Mouse (Mus musculus) embryonic fibroblast, embryonic 13.5 days (primary cell): ENCODE measurements around the gene Prf1. TPM values are rescaled to one million over a fixed set of nuclear protein-coding genes. Genes with fewer than 3 reads are reported as not detected.

Experiments used
- H3K27ac ChIP-seq: 2 replicates; pipeline ENCODE4 v1.5.1; 2012; ENCODE audit warnings: low read length, control low read depth, inconsistent platforms; ENCODE audit not compliant: insufficient read depth
- H3K4me1 ChIP-seq: 2 replicates; pipeline ENCODE4 v1.6.1; 2011; ENCODE audit warnings: low read length; ENCODE audit not compliant: control insufficient read depth, insufficient read depth
- H3K4me3 ChIP-seq: 2 replicates; pipeline ENCODE4 v1.5.1; 2011; ENCODE audit warnings: mild to moderate bottlenecking, control low read depth, low read length; ENCODE audit not compliant: insufficient read depth
- CTCF ChIP-seq: IDR thresholded peaks from 2 replicates; pipeline ENCODE4 v1.5.1; 2011; ENCODE audit warnings: mild to moderate bottlenecking, control low read depth, low read length, moderate library complexity, borderline replicate concordance; ENCODE audit not compliant: insufficient read depth
- POLR2A ChIP-seq: IDR thresholded peaks from 2 replicates; pipeline ENCODE4 v1.6.1; 2011; ENCODE audit warnings: low read depth, mild to moderate bottlenecking, control low read depth, low read length, moderate library complexity
- polyA plus RNA-seq: library from polyadenylated mRNA; stranded (reverse); fragments of >200 nt; gene quantifications from 2 replicates; pipeline ENCODE4 v1.2.4, GENCODE M21; 2011; ENCODE audit warnings: low read depth; ENCODE audit not compliant: missing spikeins, insufficient read length

Gene Prf1
- polyA plus RNA-seq, 1 experiment = not detected

- H3K4me3 ChIP-seq = no peak overlapping the region
- TF ChIP-seq POLR2A (no peak), CTCF (no peak)
- H3K4me1 ChIP-seq = no peaks in the 10 kb centered on the region
- H3K27ac ChIP-seq = no peak overlapping the region
Observed at GRCm38 (mm10) chr10:61308706-61309320, 11.2 kb downstream of the Prf1 start.

DNA sequence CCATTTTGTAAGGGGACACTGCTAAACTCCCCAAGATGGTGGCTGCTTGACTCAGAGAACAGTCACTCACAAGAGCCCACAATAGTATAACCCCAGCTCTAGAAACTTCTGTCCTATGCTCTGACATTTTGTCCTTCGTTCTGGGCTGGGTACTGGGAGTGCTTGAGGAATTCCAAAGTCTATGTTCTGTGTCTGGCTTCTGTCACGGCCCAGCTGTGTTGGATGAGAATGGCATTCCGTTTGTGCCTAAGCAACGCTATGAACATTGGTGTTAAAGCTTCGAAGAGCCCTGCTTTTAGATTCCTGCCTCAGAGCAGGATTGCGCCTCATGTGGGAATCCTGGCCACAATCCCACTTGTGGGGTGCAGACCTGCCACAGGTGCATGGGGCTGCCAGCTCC is 14.5 kb downstream of the Prf1 start:
- TF ChIP-seq POLR2A (no peak), CTCF (no peak)
- H3K27ac ChIP-seq = no peak overlapping the region
- no peak overlapping the region for H3K4me3 ChIP-seq
- H3K4me1 ChIP-seq = no peaks in the 10 kb centered on the region

DNA sequence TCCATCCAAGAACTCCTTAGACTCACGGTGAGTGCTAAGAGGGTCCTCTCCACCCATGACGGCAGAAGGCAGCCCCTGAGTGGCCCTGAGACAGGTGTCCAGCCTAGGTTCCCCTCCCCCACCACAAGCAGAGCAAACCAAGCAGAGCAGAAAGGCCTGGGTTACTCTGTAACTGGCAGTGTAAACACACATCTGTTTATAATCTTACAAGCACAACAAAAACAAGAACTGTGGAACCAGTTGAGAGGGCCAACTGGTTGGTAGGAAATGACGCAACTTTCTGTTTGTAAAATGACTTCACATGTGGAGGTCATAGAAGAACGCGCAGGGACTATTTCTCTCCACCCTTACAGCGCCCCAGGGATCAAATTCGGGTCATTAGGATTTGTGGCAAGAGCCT is 15.1 kb downstream of the Prf1 start:
- Histone ChIP-seq H3K4me3 (no peak overlapping the region), H3K4me1 (no peaks in the 10 kb centered on the region), H3K27ac (no peak overlapping the region)
- TF ChIP-seq POLR2A = no peak
- TF ChIP-seq CTCF = no peak

DNA sequence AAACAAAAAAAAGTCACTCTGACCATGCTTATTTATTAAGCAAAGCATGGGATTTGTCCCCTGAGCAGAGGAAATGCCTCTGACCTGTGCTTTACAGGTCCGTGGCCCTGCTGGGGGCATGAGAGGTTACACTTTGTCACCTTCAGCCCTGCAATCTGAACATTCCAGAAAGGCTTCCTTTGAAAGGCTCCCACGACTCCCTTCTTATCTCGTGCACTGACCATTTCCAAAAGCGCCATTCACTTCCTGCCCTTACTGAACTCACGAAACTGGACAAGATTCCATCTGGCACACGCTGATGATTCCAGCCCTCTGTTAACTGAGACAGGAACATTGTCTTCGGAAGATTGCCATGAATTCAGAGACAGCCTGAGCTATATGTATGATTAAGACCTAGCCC is 16.1 kb downstream of the Prf1 start:
- no peak overlapping the region for H3K4me3 ChIP-seq

DNA sequence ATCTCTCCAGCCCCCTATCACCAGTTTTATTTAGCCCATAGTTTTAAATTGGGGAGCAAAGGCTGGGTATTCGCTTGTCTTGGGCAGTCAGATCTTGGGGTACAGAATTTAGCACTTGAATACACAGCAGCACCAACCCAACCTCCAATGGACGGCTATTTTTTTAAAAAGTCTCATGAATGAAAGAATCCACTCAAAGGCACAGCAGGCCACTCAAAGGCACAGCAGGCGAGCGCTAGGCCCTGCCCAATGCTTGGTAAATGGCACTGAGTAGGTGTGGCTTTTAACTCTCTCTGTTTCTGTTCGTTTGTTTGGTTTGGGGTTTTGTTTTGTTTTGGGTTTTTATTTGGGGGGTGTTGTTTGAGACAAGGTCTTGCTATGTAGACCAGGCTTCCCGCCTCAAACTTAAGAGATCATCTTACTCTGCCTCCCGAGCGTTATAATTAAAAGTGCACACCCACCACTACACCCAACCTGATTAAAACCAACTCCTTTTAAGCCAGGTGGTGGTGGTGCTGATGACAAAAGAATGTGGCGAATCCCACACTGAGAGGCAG is 17.8 kb downstream of the Prf1 start:
- no peak for TF ChIP-seq CTCF
- TF ChIP-seq POLR2A = no peak
- no peak overlapping the region for H3K27ac ChIP-seq
- H3K4me3 ChIP-seq = no peak overlapping the region
- H3K4me1 ChIP-seq = no peaks in the 10 kb centered on the region

More for the DNA sequence above, 16.1 kb downstream of the Prf1 start:
- Histone ChIP-seq H3K27ac (no peak overlapping the region), H3K4me1 (no peaks in the 10 kb centered on the region)
- TF ChIP-seq POLR2A = no peak
- TF ChIP-seq CTCF = no peak

- TF ChIP-seq POLR2A = no peak
- no peak overlapping the region for H3K27ac ChIP-seq
- H3K4me1 ChIP-seq = no peaks in the 10 kb centered on the region
- no peak overlapping the region for H3K4me3 ChIP-seq
Observed at GRCm38 (mm10) chr10:61318527-61318926, 20.9 kb downstream of the Prf1 start.

GRCm38 (mm10) chr10:61324717-61325116 is 27.1 kb downstream of the Prf1 start:
- Histone ChIP-seq H3K4me1 (0 out of 2 replicates have a peak, but pooled peaks cover 3% of the 10 kb centered on the region), H3K4me3 (no peak overlapping the region), H3K27ac (no peak overlapping the region)
- TF ChIP-seq POLR2A = no peak
- no peak for TF ChIP-seq CTCF

DNA sequence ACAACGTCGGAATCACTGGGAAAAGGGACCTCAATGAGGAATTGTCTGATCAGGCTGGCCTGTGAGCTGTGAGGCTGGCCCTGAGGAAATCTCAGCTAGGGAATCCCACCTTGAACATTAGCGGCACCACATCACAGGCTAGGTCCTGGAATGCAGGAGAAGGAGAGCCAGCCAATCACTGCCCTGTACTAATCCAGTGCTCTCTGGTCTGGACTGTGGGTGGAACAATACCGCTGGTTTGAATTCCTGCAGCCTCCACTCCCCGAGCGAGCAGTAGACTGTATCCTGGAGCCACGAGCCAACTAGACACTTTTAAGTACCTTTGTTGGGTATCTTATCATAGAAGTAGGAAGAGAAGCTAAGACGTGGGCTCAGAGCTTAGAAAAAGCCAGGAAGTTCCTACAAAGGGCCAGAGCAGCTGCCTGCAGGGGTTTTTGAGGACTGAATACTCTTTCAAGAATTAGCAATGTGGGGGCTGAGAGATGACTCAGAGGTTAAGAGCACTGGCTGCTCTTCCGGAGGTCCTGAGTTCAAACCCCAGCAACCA is 28.2 kb downstream of the Prf1 start:
- no peak for TF ChIP-seq CTCF
- H3K4me3 ChIP-seq = no peak overlapping the region
- H3K27ac ChIP-seq = peak overlapping the region; percentile 6
- H3K4me1 ChIP-seq = 0 out of 2 replicates have a peak, but pooled peaks cover 3% of the 10 kb centered on the region

GRCm38 (mm10) chr10:61327545-61327944 is 29.9 kb downstream of the Prf1 start:
- Histone ChIP-seq H3K4me3 (no peak overlapping the region), H3K27ac (no peak overlapping the region), H3K4me1 (0 out of 2 replicates have a peak, but pooled peaks cover 3% of the 10 kb centered on the region)
- TF ChIP-seq CTCF (no peak), POLR2A (no peak)

- Histone ChIP-seq H3K4me3 (no peak overlapping the region), H3K27ac (no peak overlapping the region), H3K4me1 (0 out of 2 replicates have a peak, but pooled peaks cover 3% of the 10 kb centered on the region)
- TF ChIP-seq POLR2A (no peak), CTCF (no peak)
Observed at GRCm38 (mm10) chr10:61328927-61329326, 31.3 kb downstream of the Prf1 start.
